Mouse (Mus musculus) heart, embryonic 16.5 days (tissue): Measurements from ENCODE around the gene Pom121. TPM values are rescaled to one million over a fixed set of nuclear protein-coding genes. Genes with fewer than 3 reads are reported as not detected.

Experiments
- ATAC-seq: fragments of 200-750 bp; cut with Nextera tagmentation; replicated peaks from 2 replicates; pipeline ENCODE4 v1.8.0; 2017; ENCODE audit warnings: moderate number of reproducible peaks; ENCODE audit not compliant: insufficient read depth, low FRiP score; ENCODE audit errors: extremely low read depth
- H3K27ac ChIP-seq: fragments of 300-500 bp; sonication (generic); 2 replicates; pipeline ENCODE4 v1.5.1; 2014; ENCODE audit warnings: mild to moderate bottlenecking, low read length, control low read depth, moderate library complexity
- H3K27me3 ChIP-seq: fragments of 300-500 bp; sonication (generic); 2 replicates; pipeline ENCODE4 v1.6.1; 2014; ENCODE audit warnings: low read length, mixed read lengths; ENCODE audit not compliant: control insufficient read depth, insufficient read depth
- H3K36me3 ChIP-seq: fragments of 300-500 bp; sonication (generic); 2 replicates; pipeline ENCODE4 v1.6.1; 2014; ENCODE audit not compliant: control insufficient read depth, insufficient read depth
- H3K4me1 ChIP-seq: fragments of 300-500 bp; sonication (generic); 2 replicates; pipeline ENCODE4 v1.6.1; 2014; ENCODE audit warnings: low read length, mixed read lengths; ENCODE audit not compliant: control insufficient read depth, insufficient read depth
- H3K4me2 ChIP-seq: fragments of 300-500 bp; sonication (generic); 2 replicates; pipeline ENCODE4 v1.6.1; 2014; ENCODE audit warnings: low read depth, mild to moderate bottlenecking, control low read depth, low read length
- H3K4me3 ChIP-seq: fragments of 300-500 bp; sonication (generic); 2 replicates; pipeline ENCODE4 v1.5.1; 2014; ENCODE audit warnings: mild to moderate bottlenecking, control low read depth, low read length
- H3K9ac ChIP-seq: fragments of 300-500 bp; sonication (generic); 2 replicates; pipeline ENCODE4 v1.6.1; 2014; ENCODE audit warnings: low read length, control low read depth
- H3K9me3 ChIP-seq: fragments of 300-500 bp; sonication (generic); replicated peaks from 2 replicates; pipeline ENCODE4 v1.6.1; 2016; ENCODE audit warnings: low read length; ENCODE audit not compliant: control insufficient read depth
- WGBS: fragments of 180-500 bp; shearing (Covaris S2); extraction: QIAGEN DNeasy Blood & Tissue Kit; methylation state at CpG from one replicate; pipeline ENCODE4 v1.1.7; 2014; 5-methylcytosine and 5-hydroxymethylcytosine counted together
- polyA plus RNA-seq: library from polyadenylated mRNA; unstranded; fragments of >200 nt; fragmentation: Nextera tagmentation; extraction: Ambion mirVana; gene quantifications from 2 replicates; pipeline ENCODE4 v1.2.1, GENCODE M21; 2015

Gene Pom121
- polyA plus RNA-seq, 1 experiment from 2014 or later, result 7.4 TPM

GRCm38 (mm10) chr5:135404623-135405022 lies 10.3 kb upstream of the Pom121 start:
- Histone ChIP-seq H3K4me2 (no peak overlapping the region), H3K27me3 (no peaks in the 10 kb centered on the region), H3K27ac (no peak overlapping the region), H3K36me3 (0 out of 2 replicates have a peak, but pooled peaks cover under 1% of the 10 kb centered on the region), H3K9ac (no peak overlapping the region), H3K4me1 (no peaks in the 10 kb centered on the region), H3K4me3 (no peak overlapping the region), H3K9me3 (peaks cover 2% of the 10 kb centered on the region; the same call in 1 of the 2 replicates)
- no peak for ATAC-seq
- 35% methylated on average over 20 of the region's 20 CpGs for WGBS

DNA sequence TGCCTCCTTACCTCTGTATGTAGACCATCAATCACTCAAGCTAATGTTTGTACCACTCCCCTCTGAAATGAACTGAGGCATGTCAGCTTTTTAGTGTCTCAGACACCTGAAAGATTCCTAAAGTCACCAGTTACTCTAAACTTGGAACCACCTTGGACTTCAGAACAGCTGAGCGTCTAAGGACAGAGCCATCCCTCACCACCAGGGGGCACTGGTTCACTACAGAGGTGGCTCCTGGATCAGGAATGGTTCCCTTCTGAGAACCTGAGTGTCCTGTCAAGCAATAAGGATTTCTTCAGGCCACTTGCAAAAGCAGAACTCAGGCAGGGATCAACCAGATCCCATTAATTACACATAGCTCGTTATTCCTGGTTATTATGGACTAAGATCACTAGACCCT lies 5.9 kb upstream of the Pom121 start:
- 9% methylated on average over 2 of the region's 2 CpGs for WGBS
- H3K9me3 ChIP-seq, result peaks cover 2% of the 10 kb centered on the region; the same call in 1 of the 2 replicates
- ATAC-seq, result no peak
- H3K4me2 ChIP-seq, result no peak overlapping the region
- no peak overlapping the region for H3K9ac ChIP-seq
- no peaks in the 10 kb centered on the region for H3K4me1 ChIP-seq
- no peaks in the 10 kb centered on the region for H3K27me3 ChIP-seq
- no peak overlapping the region for H3K4me3 ChIP-seq
- H3K27ac ChIP-seq, result no peak overlapping the region
- no peaks in the 10 kb centered on the region for H3K36me3 ChIP-seq

DNA sequence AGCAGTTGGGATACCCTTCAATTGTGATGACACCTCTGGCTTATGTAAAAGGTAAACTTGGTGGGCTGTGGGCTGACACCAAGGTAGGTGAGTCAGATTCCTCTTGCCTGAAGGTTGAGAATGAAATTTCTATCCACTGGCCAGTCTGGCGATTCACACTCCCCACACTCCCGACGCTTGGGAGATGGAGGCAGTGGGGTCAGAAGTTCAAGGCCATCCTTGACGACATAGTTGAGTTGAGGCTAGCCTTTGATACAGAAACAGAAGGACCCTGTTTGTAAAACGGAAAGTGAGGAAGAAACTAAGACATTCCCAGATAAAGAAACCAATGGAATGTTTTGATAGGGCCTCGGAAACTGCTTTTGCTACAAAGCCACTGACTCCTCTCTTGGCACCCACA lies 5.0 kb upstream of the Pom121 start:
- no peak overlapping the region for H3K27ac ChIP-seq
- no peaks in the 10 kb centered on the region for H3K27me3 ChIP-seq
- peaks cover 4% of the 10 kb centered on the region; the same call in 1 of the 2 replicates for H3K4me1 ChIP-seq
- H3K4me3 ChIP-seq, result no peak overlapping the region
- no peaks in the 10 kb centered on the region for H3K36me3 ChIP-seq
- WGBS, result 35% methylated on average over 6 of the region's 6 CpGs
- no peak for ATAC-seq
- no peak overlapping the region for H3K4me2 ChIP-seq
- no peak overlapping the region for H3K9ac ChIP-seq
- peaks cover 2% of the 10 kb centered on the region; the same call in 1 of the 2 replicates for H3K9me3 ChIP-seq

DNA sequence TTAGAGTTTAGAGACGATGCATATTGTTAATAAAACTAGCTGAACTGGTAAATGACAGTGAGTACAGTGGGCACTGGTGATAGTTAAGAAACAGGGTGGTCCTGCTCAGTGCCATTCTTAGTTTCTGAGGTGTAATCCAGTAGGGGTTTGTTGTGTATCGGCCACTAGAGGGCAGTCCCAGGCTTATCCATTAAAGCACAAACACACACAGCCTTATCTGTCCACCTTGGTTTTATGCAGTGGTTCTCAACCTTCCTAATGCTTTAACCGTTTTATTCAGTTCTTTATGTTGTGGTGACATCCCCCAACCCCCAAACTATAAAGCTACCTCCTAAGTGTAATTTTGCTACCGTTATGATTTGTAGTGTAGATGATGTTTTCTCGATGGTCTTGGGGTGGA lies 1.5 kb upstream of the Pom121 start:
- H3K4me2 ChIP-seq, result no peak overlapping the region
- no peaks in the 10 kb centered on the region for H3K27me3 ChIP-seq
- no peak for ATAC-seq
- 50% methylated on average over 5 of the region's 5 CpGs for WGBS
- peaks cover 13% of the 10 kb centered on the region for H3K4me1 ChIP-seq
- no peak overlapping the region for H3K4me3 ChIP-seq
- H3K9me3 ChIP-seq, result no peaks in the 10 kb centered on the region
- H3K27ac ChIP-seq, result no peak overlapping the region
- H3K36me3 ChIP-seq, result peaks cover 9% of the 10 kb centered on the region
- H3K9ac ChIP-seq, result no peak overlapping the region

DNA sequence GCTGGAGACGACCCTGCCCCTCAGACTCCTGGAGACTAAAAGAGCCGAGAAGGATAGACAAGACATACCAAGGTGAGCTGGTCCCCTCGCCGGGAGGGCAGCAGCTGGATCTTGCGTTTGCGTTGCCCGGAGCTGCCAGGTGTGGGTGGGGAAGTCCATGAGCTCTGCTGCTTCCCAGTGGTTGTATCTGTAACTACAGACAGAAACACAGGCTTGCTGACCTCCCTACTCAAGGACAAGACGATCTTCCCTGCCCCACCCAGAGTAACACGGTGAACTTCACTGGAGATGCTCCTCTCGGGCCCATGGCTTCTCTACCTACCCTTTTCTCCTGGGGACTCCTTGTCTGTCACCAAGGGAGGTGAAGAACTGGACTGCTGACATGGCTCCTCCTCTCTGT lies 10.6 kb downstream of the Pom121 start:
- Histone ChIP-seq H3K27ac (no peak overlapping the region), H3K36me3 (peaks cover 73% of the 10 kb centered on the region), H3K9me3 (no peaks in the 10 kb centered on the region), H3K4me2 (no peak overlapping the region), H3K9ac (no peak overlapping the region), H3K4me3 (no peak overlapping the region), H3K27me3 (no peaks in the 10 kb centered on the region), H3K4me1 (no peaks in the 10 kb centered on the region)
- whole genome bisulfite sequencing, result 86% methylated on average over 10 of the region's 10 CpGs
- ATAC-seq, result no peak

GRCm38 (mm10) chr5:135382746-135383145 lies 11.6 kb downstream of the Pom121 start:
- WGBS, result 85% methylated on average over 7 of the region's 7 CpGs
- ATAC-seq, result no peak
- Histone ChIP-seq H3K9me3 (no peaks in the 10 kb centered on the region), H3K27me3 (no peaks in the 10 kb centered on the region), H3K27ac (no peak overlapping the region), H3K4me1 (no peaks in the 10 kb centered on the region), H3K9ac (no peak overlapping the region), H3K36me3 (peaks cover 78% of the 10 kb centered on the region), H3K4me2 (no peak overlapping the region), H3K4me3 (no peak overlapping the region)

DNA sequence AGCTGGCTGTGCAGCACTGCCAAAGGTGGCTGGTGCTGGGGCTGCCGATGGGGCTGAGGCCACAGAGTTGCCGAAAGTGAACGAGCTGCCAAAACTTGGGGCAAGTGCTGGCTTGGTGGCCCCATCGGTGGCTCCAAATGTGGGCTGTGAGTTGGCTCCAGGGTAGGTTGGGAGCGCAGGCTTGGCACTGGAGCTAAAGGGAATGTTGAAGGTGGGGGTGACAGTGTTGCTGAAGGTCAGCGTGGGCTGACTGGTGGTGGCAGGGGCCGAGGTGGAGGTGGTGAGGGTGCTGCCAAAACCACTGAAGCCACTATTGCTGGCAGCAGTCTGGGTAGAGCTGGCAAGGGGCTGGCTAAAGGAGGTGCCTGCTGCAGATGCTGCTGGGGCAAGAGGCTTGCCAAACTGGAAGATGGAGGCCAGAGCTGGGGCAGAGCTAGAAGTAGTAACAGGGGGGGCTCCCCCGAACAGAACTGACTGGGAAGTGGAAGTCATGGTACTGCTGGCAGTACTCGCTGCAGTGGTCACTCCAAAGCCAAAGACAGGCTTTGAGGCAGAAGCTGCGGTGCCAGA lies 12.9 kb downstream of the Pom121 start:
- H3K4me1 ChIP-seq, result no peaks in the 10 kb centered on the region
- WGBS, result 94% methylated on average over 10 of the region's 10 CpGs
- H3K4me2 ChIP-seq, result no peak overlapping the region
- H3K36me3 ChIP-seq, result peaks cover 71% of the 10 kb centered on the region
- H3K27me3 ChIP-seq, result no peaks in the 10 kb centered on the region
- no peak overlapping the region for H3K9ac ChIP-seq
- ATAC-seq, result no peak
- H3K9me3 ChIP-seq, result no peaks in the 10 kb centered on the region
- H3K27ac ChIP-seq, result no peak overlapping the region
- no peak overlapping the region for H3K4me3 ChIP-seq

GRCm38 (mm10) chr5:135380681-135381080 lies 13.7 kb downstream of the Pom121 start:
- Histone ChIP-seq H3K9me3 (no peaks in the 10 kb centered on the region), H3K9ac (no peak overlapping the region), H3K4me2 (no peak overlapping the region), H3K4me1 (no peaks in the 10 kb centered on the region), H3K27ac (no peak overlapping the region), H3K36me3 (peaks cover 76% of the 10 kb centered on the region), H3K27me3 (no peaks in the 10 kb centered on the region), H3K4me3 (no peak overlapping the region)
- 90% methylated on average over 4 of the region's 4 CpGs for WGBS
- no peak for ATAC-seq

- no peaks in the 10 kb centered on the region for H3K9me3 ChIP-seq
- no peak overlapping the region for H3K27ac ChIP-seq
- peaks cover 60% of the 10 kb centered on the region for H3K36me3 ChIP-seq
- WGBS, result 72% methylated on average over 2 of the region's 2 CpGs
- 0 out of 2 replicates have a peak, but pooled peaks cover 3% of the 10 kb centered on the region for H3K4me1 ChIP-seq
- ATAC-seq, result no peak
- H3K4me2 ChIP-seq, result no peak overlapping the region
- H3K27me3 ChIP-seq, result no peaks in the 10 kb centered on the region
- H3K9ac ChIP-seq, result no peak overlapping the region
- no peak overlapping the region for H3K4me3 ChIP-seq
These were observed 18.0 kb downstream of the Pom121 start for GRCm38 (mm10) chr5:135376341-135376740.
